Mouse (Mus musculus) lung, postnatal 25 days (tissue): ENCODE results near the gene Socs1.
"Not testable (repeated sequence)": the region's sequence is repeated elsewhere in the genome, so short reads cannot be mapped to it uniquely, and the experiment has no call there.

Source experiments
- DNase-seq: peaks from one replicate; pipeline ENCODE4 v3.0.0; 2022; ENCODE audit warnings: low spot score

Socs1 gene

GRCm38 (mm10) chr16:10785371-10786231 is at the start of gene Socs1:
Socs1 (minus strand) TSS chr16:10785536.
- DNase-seq: peak; percentile 89

DNA sequence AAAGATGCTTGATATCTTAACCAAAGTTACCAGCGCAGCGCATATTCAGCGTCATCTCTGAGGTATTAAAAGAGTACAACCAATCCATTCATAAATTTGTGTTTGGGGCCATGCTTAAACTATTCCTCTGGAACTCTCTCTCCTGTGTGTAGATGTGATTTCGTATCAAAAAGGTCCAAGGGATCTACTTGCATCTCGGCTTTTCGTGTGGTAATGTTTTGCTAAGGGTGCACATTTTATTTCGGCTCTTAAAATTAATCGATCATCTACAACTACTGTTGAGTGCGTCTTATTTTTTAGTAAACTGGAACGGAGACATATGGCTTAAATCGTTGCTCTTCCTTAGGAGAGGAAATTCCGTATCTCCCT is 49.2 kb upstream of the Socs1 start:
- no peak for DNase-seq

- DNase-seq: no peak
Measured at GRCm38 (mm10) chr16:10828461-10828805, 43.1 kb upstream of the Socs1 start.

GRCm38 (mm10) chr16:10827766-10828460 is 42.6 kb upstream of the Socs1 start:
- no peak for DNase-seq

- no peak for DNase-seq
Measured at GRCm38 (mm10) chr16:10827269-10827668, 41.9 kb upstream of the Socs1 start.

GRCm38 (mm10) chr16:10825840-10826239 is 40.5 kb upstream of the Socs1 start:
- DNase-seq: no peak

DNA sequence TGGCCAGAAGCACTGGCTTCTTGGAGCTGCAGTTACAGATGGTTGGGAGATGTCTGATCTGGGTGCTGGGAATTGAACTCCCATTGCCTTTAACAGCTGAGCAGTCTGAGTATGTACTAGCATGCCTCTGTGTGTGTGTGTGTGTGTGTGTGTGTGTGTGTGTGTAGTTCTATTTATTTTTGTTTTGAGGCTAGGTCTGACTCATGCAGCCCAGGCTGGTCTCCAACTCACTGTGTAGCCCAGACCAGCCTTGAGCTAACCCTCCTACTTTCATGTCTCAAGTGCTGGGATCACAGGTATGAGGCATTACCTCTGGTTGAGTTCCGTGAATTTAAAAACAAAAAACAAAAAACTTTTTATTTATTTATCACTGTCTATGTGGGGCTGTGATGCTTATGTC is 39.2 kb upstream of the Socs1 start:
- no peak for DNase-seq

- DNase-seq: no peak
Measured at GRCm38 (mm10) chr16:10821387-10821786, 36.1 kb upstream of the Socs1 start.

DNA sequence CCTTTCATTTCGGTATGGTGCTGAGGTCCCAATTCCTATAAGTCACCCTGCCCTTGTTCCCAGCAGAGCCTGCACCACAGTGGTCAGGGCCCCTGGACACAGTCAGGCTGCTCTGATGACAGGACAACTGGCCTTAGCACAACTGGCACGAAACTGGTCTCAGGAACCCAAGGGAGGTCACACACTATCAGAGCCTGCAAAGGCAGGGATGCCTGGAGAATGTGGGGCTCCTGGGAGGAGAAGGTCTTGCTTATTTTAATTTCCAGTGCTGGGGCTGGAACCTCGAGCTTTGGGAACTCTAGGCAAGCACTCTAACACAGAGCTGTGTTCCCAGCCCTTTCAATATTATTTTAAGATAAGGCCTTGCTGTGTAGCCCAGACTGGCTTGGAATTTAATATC is 34.6 kb upstream of the Socs1 start:
- DNase-seq: no peak

DNA sequence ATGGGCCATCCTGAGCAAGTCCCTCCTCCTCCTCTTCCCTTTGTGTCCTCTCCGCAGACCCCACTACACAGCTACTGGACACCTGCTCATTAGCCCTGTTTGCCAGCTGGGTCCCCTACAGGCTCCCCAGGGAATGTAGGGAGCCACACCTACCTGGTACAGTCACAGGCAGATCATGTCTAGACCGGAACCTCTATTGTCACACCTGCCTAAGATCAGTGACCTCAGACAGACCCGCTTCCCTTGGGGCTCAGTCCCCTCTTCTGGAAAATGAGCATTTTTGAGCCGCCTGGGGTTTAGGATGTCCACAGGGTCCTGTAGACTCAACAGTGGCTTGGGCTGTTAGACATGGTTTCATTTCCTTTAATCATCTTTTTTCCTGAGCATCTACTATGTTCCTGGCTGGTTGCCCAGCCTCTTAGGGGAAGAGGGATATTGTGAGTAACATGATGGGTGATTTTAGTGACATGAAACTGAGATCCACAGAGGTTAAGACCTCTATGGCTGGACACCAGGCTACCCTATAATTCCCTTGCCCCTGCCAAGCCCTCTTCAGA is 33.3 kb upstream of the Socs1 start:
- no peak for DNase-seq

- DNase-seq: peak; percentile 18
Measured at GRCm38 (mm10) chr16:10814864-10815263, 29.5 kb upstream of the Socs1 start.

DNA sequence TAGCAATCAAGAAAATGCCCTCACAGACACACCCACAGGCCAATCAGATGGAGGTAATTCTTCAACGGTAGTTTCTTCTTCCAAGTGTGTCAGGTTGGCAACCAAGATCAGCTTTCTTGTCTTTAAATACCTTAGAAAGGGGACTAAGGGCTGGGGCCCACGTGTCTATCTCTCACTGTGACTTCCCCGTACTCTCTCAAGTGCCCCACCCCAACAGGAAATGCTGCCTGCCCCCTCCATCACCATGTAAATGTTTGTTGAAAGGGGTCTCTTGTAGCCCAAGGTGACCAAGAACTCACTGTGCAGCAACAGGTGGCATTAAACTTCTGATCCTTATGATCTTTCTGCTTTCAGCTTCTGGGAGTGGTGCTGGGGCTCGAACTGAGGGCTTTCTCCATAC is 28.4 kb upstream of the Socs1 start:
- DNase-seq: no peak

DNA sequence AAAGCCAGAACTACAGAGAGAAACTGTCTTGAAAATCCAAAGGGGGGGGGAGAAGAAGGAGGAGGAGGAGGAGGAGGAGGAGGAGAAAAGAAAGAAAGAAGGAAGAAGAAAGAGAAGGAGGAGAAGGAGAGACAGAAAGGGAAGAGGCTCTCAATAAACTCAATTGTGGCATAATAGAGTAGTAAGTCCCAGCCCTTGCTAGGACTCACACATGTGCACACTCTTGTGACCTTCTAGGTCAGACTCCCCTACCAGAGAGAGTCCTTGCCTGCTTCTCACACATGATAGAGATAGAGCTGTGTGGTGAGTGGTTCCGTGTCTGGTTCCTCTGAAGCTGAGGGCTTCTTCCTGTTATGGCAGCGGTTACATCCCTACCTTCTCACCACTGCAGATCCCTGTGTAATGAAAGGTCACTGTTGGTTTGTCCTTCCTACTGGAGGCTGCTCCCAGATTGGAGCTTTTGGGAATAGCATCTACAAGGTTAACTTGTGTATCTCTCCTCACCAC is 27.6 kb upstream of the Socs1 start, which contains the start of gene Gm11172:
TSS of gene Gm11172 (plus strand) at position 51 of the 507 bp plus-strand sequence.
- no peak for DNase-seq

GRCm38 (mm10) chr16:10810376-10810775 is 25.0 kb upstream of the Socs1 start:
- DNase-seq: no peak

- DNase-seq: no peak
Measured at GRCm38 (mm10) chr16:10805789-10806527, 20.6 kb upstream of the Socs1 start, which contains the start of gene Prm1. Prm1 (minus strand) TSS chr16:10805839.

DNA sequence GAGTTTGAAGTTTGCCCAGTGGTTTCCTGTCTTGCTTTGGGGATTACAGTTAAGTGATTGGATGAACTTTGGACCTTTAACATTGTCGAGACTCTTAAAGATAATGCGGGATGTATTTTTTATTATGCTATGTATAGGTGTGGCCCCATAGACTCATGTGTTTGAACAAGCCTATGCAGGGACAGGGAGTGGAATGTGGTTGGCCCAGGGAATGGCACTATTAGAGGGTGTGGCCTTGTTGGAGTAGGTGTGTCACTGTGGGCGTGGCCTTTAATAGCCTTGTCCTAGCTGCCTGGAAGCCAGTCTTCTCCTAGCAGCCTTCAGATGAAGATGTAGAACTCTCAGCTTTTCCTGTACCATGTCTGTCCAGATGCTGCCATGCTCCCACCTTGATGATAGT is 17.1 kb upstream of the Socs1 start:
- DNase-seq: not testable (repeated sequence)

- no peak for DNase-seq
Measured at GRCm38 (mm10) chr16:10796034-10796433, 10.7 kb upstream of the Socs1 start, which contains the start of gene Prm2. Prm2 (minus strand) TSS chr16:10796134.

DNA sequence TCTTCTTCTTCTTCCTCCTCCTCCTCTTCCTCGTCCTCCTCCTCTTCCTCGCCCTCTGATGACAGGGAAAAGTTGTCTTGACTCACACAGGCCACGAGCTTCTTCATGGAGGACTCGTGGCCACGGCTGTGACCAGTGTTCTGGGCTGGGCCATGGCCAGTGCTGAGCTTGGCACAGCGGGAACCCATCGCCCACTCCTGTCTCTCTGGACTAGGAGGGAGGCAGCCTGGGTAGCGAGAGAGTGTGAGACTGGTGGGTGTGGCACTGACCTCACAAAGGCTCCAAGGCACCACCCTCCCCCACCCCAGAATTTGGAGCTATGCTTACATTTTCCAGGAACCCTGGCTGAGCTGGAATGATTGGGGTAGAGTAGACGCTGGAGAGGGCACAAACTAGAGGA is 5.4 kb upstream of the Socs1 start, which contains the start of gene Prm3:
TSS of gene Prm3 (minus strand) at position 213 of the 400 bp plus-strand sequence.
- DNase-seq: no peak

GRCm38 (mm10) chr16:10788866-10789265 is 3.5 kb upstream of the Socs1 start:
- DNase-seq: no peak

GRCm38 (mm10) chr16:10788271-10788670 is 2.9 kb upstream of the Socs1 start, which contains the start of gene Tnp2:
Tnp2 (minus strand) TSS chr16:10788660.
- DNase-seq: no peak

DNA sequence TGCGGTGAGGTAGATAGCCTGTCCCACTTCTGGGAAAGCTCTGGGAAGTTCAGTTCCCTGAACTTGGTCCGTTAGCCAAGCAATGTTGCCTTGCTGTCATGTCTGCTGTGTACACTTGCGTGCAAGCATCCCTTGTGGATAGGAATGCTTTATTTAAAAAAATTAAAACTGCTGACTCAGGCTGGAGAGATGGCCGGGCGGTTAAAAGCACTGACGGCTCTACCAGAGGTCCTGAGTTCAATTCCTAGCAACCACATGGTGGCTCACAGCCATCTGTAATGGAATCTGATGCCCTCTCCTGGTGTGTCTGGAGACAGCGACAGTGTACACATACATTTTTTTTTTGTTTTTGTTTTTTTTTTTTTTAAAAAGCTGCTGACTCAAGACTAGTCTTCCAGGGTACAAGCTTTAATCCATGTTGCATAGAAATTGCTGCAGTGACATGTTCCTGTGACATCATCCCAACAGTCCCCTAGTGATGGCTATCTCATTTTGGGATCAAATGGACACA is 2.3 kb upstream of the Socs1 start:
- DNase-seq: no peak
